Mouse (Mus musculus): ENCODE data around the gene Fasl.

GRCm38 (mm10) chr1:161808980-161809379 lies 20.7 kb upstream of the Fasl start:
- no peak for TF ChIP-seq CTCF (IDR thresholded peaks at IDR 0.05; ENCODE audit: borderline replicate concordance, insufficient read depth, low read depth, low read length)
- no peak for TF ChIP-seq POLR2A (IDR thresholded peaks at IDR 0.05; ENCODE audit: borderline replicate concordance, insufficient read depth, low read length)

Data from cerebellum, adult 2 months (tissue).